Mouse (Mus musculus) heart, embryonic 14.5 days (tissue): ENCODE results near the gene Ccr9. TPM values are rescaled to one million over a fixed set of nuclear protein-coding genes. Genes with fewer than 3 reads are reported as not detected.

Experiments
- ATAC-seq: fragments of 200-750 bp; cut with Nextera tagmentation; 2 replicates; pipeline ENCODE4 v1.8.0; 2017; ENCODE audit warnings: low read depth, moderate TSS enrichment; ENCODE audit not compliant: insufficient number of reproducible peaks, insufficient read depth, low FRiP score
- H3K27ac ChIP-seq, 2 experiments: fragments of 200-500 bp in 1 of 2; fragments of 300-500 bp in 1 of 2; sonication (generic) in 1 of 2; replicated peaks in 1 of 2; 2 replicates each; pipeline ENCODE4 v1.5.1; 2012 to 2014; ENCODE audit warnings: low read depth in 2 of 2, low read length in 2 of 2, control low read depth in 1 of 2, mild to moderate bottlenecking in 1 of 2, mixed read lengths in 1 of 2; ENCODE audit not compliant: control insufficient read depth in 1 of 2, insufficient read depth in 1 of 2
- H3K27me3 ChIP-seq: fragments of 300-500 bp; sonication (generic); 2 replicates; pipeline ENCODE4 v1.6.1; 2014; ENCODE audit warnings: mild to moderate bottlenecking, low read length, control low read depth; ENCODE audit not compliant: control insufficient read depth, insufficient read depth
- H3K36me3 ChIP-seq: fragments of 300-500 bp; sonication (generic); 2 replicates; pipeline ENCODE4 v1.6.1; 2014; ENCODE audit warnings: mild to moderate bottlenecking, control low read depth, low read length, mixed read lengths; ENCODE audit not compliant: control insufficient read depth, insufficient read depth
- H3K4me1 ChIP-seq, 2 experiments: fragments of 200-500 bp in 1 of 2; fragments of 300-500 bp in 1 of 2; sonication (generic) in 1 of 2; 2 replicates each; pipeline ENCODE4 v1.6.1; 2012 to 2014; ENCODE audit warnings: low read length in 2 of 2, control low read depth in 1 of 2, mixed read lengths in 1 of 2; ENCODE audit not compliant: control insufficient read depth in 2 of 2, insufficient read depth in 2 of 2
- H3K4me2 ChIP-seq: fragments of 300-500 bp; sonication (generic); 2 replicates; pipeline ENCODE4 v1.6.1; 2014; ENCODE audit warnings: mild to moderate bottlenecking, low read length
- H3K4me3 ChIP-seq, 2 experiments: fragments of 200-500 bp in 1 of 2; fragments of 300-500 bp in 1 of 2; sonication (generic) in 1 of 2; 2 replicates each; pipeline ENCODE4 v1.5.1; 2012 to 2014; ENCODE audit warnings: low read length in 2 of 2, mild to moderate bottlenecking in 2 of 2, control low read depth in 1 of 2, low read depth in 1 of 2, moderate library complexity in 1 of 2; ENCODE audit not compliant: control insufficient read depth in 1 of 2, insufficient read depth in 1 of 2
- H3K9ac ChIP-seq: fragments of 300-500 bp; sonication (generic); 2 replicates; pipeline ENCODE4 v1.6.1; 2014; ENCODE audit warnings: mild to moderate bottlenecking, low read length
- H3K9me3 ChIP-seq: fragments of 300-500 bp; sonication (generic); 2 replicates; pipeline ENCODE4 v1.6.1; 2016; ENCODE audit warnings: low read length, control low read depth; ENCODE audit not compliant: control insufficient read depth
- WGBS: fragments of 180-500 bp; shearing (Covaris S2); extraction: QIAGEN DNeasy Blood & Tissue Kit; methylation state at CpG from one replicate; pipeline ENCODE4 v1.1.7; 2014; 5-methylcytosine and 5-hydroxymethylcytosine counted together
- polyA plus RNA-seq: library from polyadenylated mRNA; unstranded; fragments of >200 nt; fragmentation: Nextera tagmentation; extraction: Ambion mirVana; gene quantifications from 2 replicates; pipeline ENCODE4 v1.2.1, GENCODE M21; 2014

The Ccr9 gene
- polyA plus RNA-seq, 1 experiment from 2014 or later, result 0.19 TPM

GRCm38 (mm10) chr9:123815996-123816395 lies 137.8 kb downstream of the Ccr9 start:
- Histone ChIP-seq H3K36me3 (peaks cover 98% of the 10 kb centered on the region), H3K27ac (no peak overlapping the region), H3K9me3 (no peaks in the 10 kb centered on the region), H3K4me2 (no peak overlapping the region), H3K4me1 (0 out of 4 replicates have a peak, but pooled peaks cover 2 to 4% of the 10 kb centered on the region in 2 experiments), H3K27me3 (no peaks in the 10 kb centered on the region), H3K4me3 (no peak overlapping the region), H3K9ac (no peak overlapping the region)
- ATAC-seq, result no peak
- WGBS, result 76% methylated on average over 1 of the region's 1 CpGs

- Histone ChIP-seq H3K36me3 (peaks cover 98% of the 10 kb centered on the region), H3K9ac (no peak overlapping the region), H3K27me3 (no peaks in the 10 kb centered on the region), H3K27ac (no peak overlapping the region), H3K9me3 (no peaks in the 10 kb centered on the region), H3K4me2 (no peak overlapping the region), H3K4me1 (0 out of 4 replicates have a peak, but pooled peaks cover 2 to 4% of the 10 kb centered on the region in 2 experiments), H3K4me3 (no peak overlapping the region)
- ATAC-seq, result no peak
- 80% methylated on average over 2 of the region's 2 CpGs for WGBS
These were observed 140.4 kb downstream of the Ccr9 start for GRCm38 (mm10) chr9:123818601-123819000.

- no peak for ATAC-seq
- H3K9me3 ChIP-seq, result no peaks in the 10 kb centered on the region
- 90% methylated on average over 3 of the region's 3 CpGs for WGBS
These were observed 148.4 kb downstream of the Ccr9 start for GRCm38 (mm10) chr9:123826631-123827030.

GRCm38 (mm10) chr9:123828916-123829315 lies 150.7 kb downstream of the Ccr9 start:
- 94% methylated on average over 4 of the region's 4 CpGs for WGBS
- Histone ChIP-seq H3K9me3 (no peaks in the 10 kb centered on the region), H3K9ac (no peak overlapping the region), H3K4me2 (no peak overlapping the region), H3K4me3 (no peak overlapping the region), H3K27ac (no peak overlapping the region), H3K36me3 (peaks cover 97% of the 10 kb centered on the region), H3K27me3 (no peaks in the 10 kb centered on the region), H3K4me1 (no peaks in the 10 kb centered on the region)
- no peak for ATAC-seq

More at GRCm38 (mm10) chr9:123826631-123827030, 148.4 kb downstream of the Ccr9 start:
- H3K9ac ChIP-seq, result no peak overlapping the region
- peaks cover 100% of the 10 kb centered on the region for H3K36me3 ChIP-seq
- H3K4me2 ChIP-seq, result no peak overlapping the region
- H3K27me3 ChIP-seq, result no peaks in the 10 kb centered on the region
- no peak overlapping the region for H3K27ac ChIP-seq
- H3K4me1 ChIP-seq, result no peaks in the 10 kb centered on the region
- no peak overlapping the region for H3K4me3 ChIP-seq

Other genes starting within 250 kb of the Ccr9 start
- gene Limd1, start 199.7 kb upstream of the Ccr9 start, polyA plus RNA-seq, result 50.9 and 56.0 TPM in 2 replicates
- gene Sacm1l, start 148.7 kb upstream of the Ccr9 start, polyA plus RNA-seq, result 46.2 and 48.2 TPM in 2 replicates
- 0.22 and 0.26 TPM in 2 replicates for gene Slc6a20b, start 45.9 kb upstream of the Ccr9 start, polyA plus RNA-seq
- not detected in 2 replicates for gene Slc6a20a, start 446 bp downstream of the Ccr9 start, polyA plus RNA-seq
- gene Lztfl1, start 39.3 kb downstream of the Ccr9 start, polyA plus RNA-seq, result 37.3 and 39.3 TPM in 2 replicates
- 0.14 and 0.47 TPM in 2 replicates for gene Cxcr6, start 128.0 kb downstream of the Ccr9 start, polyA plus RNA-seq
- gene Fyco1, start 173.5 kb downstream of the Ccr9 start, polyA plus RNA-seq, result 33.1 and 36.3 TPM in 2 replicates
- not detected in 2 replicates for gene Xcr1, start 183.6 kb downstream of the Ccr9 start, polyA plus RNA-seq